In the genomic region with DNA sequence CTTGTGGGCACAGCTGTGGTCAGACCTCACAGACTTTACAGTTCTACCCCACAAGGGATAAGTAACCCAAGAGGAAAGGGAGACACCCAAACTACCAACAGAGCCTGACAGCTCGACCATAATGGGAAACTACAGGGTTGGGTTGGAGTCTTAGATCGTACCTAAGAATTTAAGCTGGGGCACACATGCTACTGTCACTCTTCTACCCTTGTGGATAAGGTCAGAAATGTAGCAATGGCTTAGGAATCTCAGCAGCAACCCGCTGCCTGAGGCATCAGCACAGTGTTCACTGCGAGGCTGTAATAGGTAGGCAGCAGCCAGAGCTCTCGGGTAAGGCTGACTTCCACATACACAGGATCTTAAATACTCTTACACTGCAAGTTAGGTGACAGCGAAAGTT, we compare ENCODE assay signal across 24 mouse cellular contexts. TPM values are rescaled to one million over a fixed set of nuclear protein-coding genes. Genes with fewer than 3 reads are reported as not detected.
"Had no signal": no experiment of that assay in that cellular context is flagged by ENCODE, and none has a peak within 500 bp of the region (broad histone marks: within the 10 kb centered on the region; RNA-seq: fewer than 3 reads in every experiment).

No protein-coding gene starts in this region.

- H3K4me2 ChIP-seq: lung, embryonic 15.5 days; midbrain, embryonic 12.5 days; neural tube, embryonic 12.5 days had no signal

- DNase-seq: lung, adult 2 months; lung, postnatal 14 days; lung, postnatal 36 days; midbrain, embryonic 14.5 days; retina, postnatal 1 day; right cerebral cortex, adult 18-20 months; right cerebral cortex, postnatal 25 days; right cerebral cortex, postnatal 4 days; spleen, adult 18-20 months; thymus, adult 18-20 months; thymus, postnatal 14 days; thymus, postnatal 36 days had no signal

- H3K4me1 ChIP-seq: lung, embryonic 15.5 days; midbrain, embryonic 10.5 days; midbrain, embryonic 12.5 days; neural tube, embryonic 12.5 days had no signal

- H3K9ac ChIP-seq: lung, embryonic 15.5 days; midbrain, embryonic 12.5 days; neural tube, embryonic 12.5 days had no signal

- ATAC-seq: midbrain, embryonic 16.5 days had no signal

- H3K4me3 ChIP-seq: lung, embryonic 15.5 days; midbrain, embryonic 10.5 days; midbrain, embryonic 12.5 days; neural tube, embryonic 12.5 days had no signal

- H3K27me3 ChIP-seq: lung, embryonic 15.5 days; midbrain, embryonic 12.5 days; neural tube, embryonic 12.5 days had no signal

- H3K27ac ChIP-seq: lung, embryonic 15.5 days; midbrain, embryonic 10.5 days; midbrain, embryonic 12.5 days; neural tube, embryonic 12.5 days had no signal

- H3K9me3 ChIP-seq: lung, embryonic 15.5 days; midbrain, embryonic 10.5 days; midbrain, embryonic 12.5 days; neural tube, embryonic 12.5 days had no signal

RNA-seq across cellular contexts. Expression of a gene that starts 15.0 kb away (rescaled TPM):
- polyA plus RNA-seq: liver, embryonic 16.5 days had no signal

RNA-seq across cellular contexts. Expression of a gene that starts 49.9 kb away (rescaled TPM):
- total RNA-seq: megakaryocyte, adult 5-6 weeks; megakaryocyte-erythroid progenitor cell, adult 5-6 weeks had no signal
- polyA plus RNA-seq: liver, embryonic 16.5 days; lung, adult 2 months; lung, postnatal 0 days; midbrain, embryonic 12.5 days; midbrain, embryonic 14.5 days; midbrain, embryonic 16.5 days; neural tube, embryonic 12.5 days; neural tube, embryonic 14.5 days; stomach, embryonic 14.5 days; stomach, embryonic 16.5 days had no signal
